Comparison of ENCODE assay signal across 20 mouse cellular contexts in the genomic region with DNA sequence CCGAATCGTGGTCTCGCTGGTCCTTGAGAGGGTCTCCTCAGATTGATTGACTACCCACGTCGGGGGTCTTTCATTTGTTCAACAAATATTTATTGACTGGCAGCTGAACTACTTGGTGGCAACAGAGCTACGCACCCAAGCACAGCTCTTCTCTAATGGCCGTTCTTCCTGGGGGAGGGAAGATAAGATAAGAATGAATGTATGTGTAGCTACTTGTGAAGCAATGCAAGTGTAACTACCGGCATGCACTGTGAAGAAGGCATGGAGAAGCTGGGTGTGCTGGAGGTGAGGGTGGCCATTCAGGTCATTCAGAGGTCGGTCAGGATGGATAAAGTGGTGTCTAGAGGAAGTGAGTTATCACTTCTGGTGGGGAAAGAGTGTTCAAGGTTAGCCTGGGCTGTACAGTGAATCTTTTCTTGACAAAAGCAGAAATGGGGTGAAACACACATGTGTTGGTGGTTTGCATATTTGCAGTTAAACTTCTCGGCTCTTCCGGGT.
"Had no signal": no experiment of that assay in that cellular context is flagged by ENCODE, and none has a peak within 500 bp of the region (broad histone marks: within the 10 kb centered on the region; RNA-seq: fewer than 3 reads in every experiment).

No protein-coding gene starts in this region.

- ATAC-seq: midbrain, embryonic 16.5 days had no signal

- H3K4me2 ChIP-seq: lung, embryonic 14.5 days; midbrain, embryonic 12.5 days; neural tube, embryonic 13.5 days; neural tube, embryonic 15.5 days had no signal

- H3K9ac ChIP-seq: liver, embryonic 14.5 days; lung, embryonic 14.5 days; midbrain, embryonic 12.5 days; neural tube, embryonic 13.5 days; neural tube, embryonic 15.5 days had no signal

- DNase-seq: lung, adult 18-20 months; lung, embryonic 14.5 days; lung, postnatal 10 days; lung, postnatal 36 days; midbrain, embryonic 14.5 days; retina, postnatal 1 day; right cerebral cortex, adult 18-20 months; right cerebral cortex, postnatal 25 days; right cerebral cortex, postnatal 4 days; spleen, adult 18-20 months; thymus, adult 2 months; thymus, postnatal 36 days had no signal

- H3K36me3 ChIP-seq: midbrain, embryonic 10.5 days; midbrain, embryonic 12.5 days; neural tube, embryonic 13.5 days; neural tube, embryonic 15.5 days had no signal

- H3K4me1 ChIP-seq: neural tube, embryonic 13.5 days; neural tube, embryonic 15.5 days had no signal

- H3K4me3 ChIP-seq: midbrain, embryonic 10.5 days; midbrain, embryonic 12.5 days; myocyte; neural tube, embryonic 13.5 days; neural tube, embryonic 15.5 days had no signal

- H3K27me3 ChIP-seq: midbrain, embryonic 12.5 days; neural tube, embryonic 13.5 days; neural tube, embryonic 15.5 days had no signal

- H3K27ac ChIP-seq: liver, embryonic 14.5 days; macrophage; midbrain, embryonic 10.5 days; midbrain, embryonic 12.5 days; neural tube, embryonic 13.5 days; neural tube, embryonic 15.5 days had no signal

- H3K9me3 ChIP-seq: midbrain, embryonic 10.5 days; midbrain, embryonic 12.5 days; neural tube, embryonic 13.5 days; neural tube, embryonic 15.5 days had no signal
